Mouse (Mus musculus) forebrain, embryonic 15.5 days (tissue): ENCODE data around the gene Entpd7. TPM values are rescaled to one million over a fixed set of nuclear protein-coding genes. Genes with fewer than 3 reads are reported as not detected.
A peak's percentile ranks its signal among the peaks of the same experiment; 100 is the strongest.

ENCODE experiments used
- ATAC-seq: fragments of 200-750 bp; cut with Nextera tagmentation; replicated peaks from 2 replicates; pipeline ENCODE4 v1.8.0; 2017; ENCODE audit warnings: mild to moderate bottlenecking, moderate TSS enrichment, moderate library complexity
- H3K27ac ChIP-seq: fragments of 300-500 bp; sonication (generic); replicated peaks from 2 replicates; pipeline ENCODE4 v1.5.1; 2015; ENCODE audit warnings: mild to moderate bottlenecking, inconsistent platforms
- H3K27me3 ChIP-seq: fragments of 300-500 bp; sonication (generic); 2 replicates; pipeline ENCODE4 v1.6.1; 2015; ENCODE audit warnings: inconsistent platforms
- H3K36me3 ChIP-seq: fragments of 300-500 bp; sonication (generic); 2 replicates; pipeline ENCODE4 v1.6.1; 2015; ENCODE audit warnings: mild to moderate bottlenecking, inconsistent platforms
- H3K4me1 ChIP-seq: fragments of 300-500 bp; sonication (generic); 2 replicates; pipeline ENCODE4 v1.6.1; 2015; ENCODE audit warnings: inconsistent platforms
- H3K4me2 ChIP-seq: fragments of 300-500 bp; sonication (generic); replicated peaks from 2 replicates; pipeline ENCODE4 v1.6.1; 2015; ENCODE audit warnings: mild to moderate bottlenecking, inconsistent platforms
- H3K4me3 ChIP-seq: fragments of 300-500 bp; sonication (generic); 2 replicates; pipeline ENCODE4 v1.5.1; 2015; ENCODE audit warnings: mild to moderate bottlenecking, inconsistent platforms
- H3K9ac ChIP-seq: fragments of 300-500 bp; sonication (generic); replicated peaks from 2 replicates; pipeline ENCODE4 v1.6.1; 2015; ENCODE audit warnings: mild to moderate bottlenecking, inconsistent platforms
- H3K9me3 ChIP-seq: fragments of 300-500 bp; sonication (generic); 2 replicates; pipeline ENCODE4 v1.6.1; 2016; ENCODE audit warnings: inconsistent platforms
- WGBS: fragments of 180-500 bp; shearing (Covaris S2); methylation state at CpG from one replicate; pipeline ENCODE4 v1.1.7; 2015; ENCODE audit warnings: mixed read lengths; 5-methylcytosine and 5-hydroxymethylcytosine counted together
- polyA plus RNA-seq: library from polyadenylated mRNA; unstranded; fragments of >200 nt; fragmentation: Nextera tagmentation; extraction: Ambion mirVana; gene quantifications from 2 replicates; pipeline ENCODE4 v1.2.1, GENCODE M21; 2015

Entpd7 gene
- polyA plus RNA-seq, 1 experiment from 2014 or later: 8.2 TPM

- Histone ChIP-seq H3K27ac (no peak overlapping the region), H3K36me3 (peaks cover 6% of the 10 kb centered on the region; the same call in 1 of the 2 replicates), H3K4me1 (no peaks in the 10 kb centered on the region), H3K9ac (no peak overlapping the region), H3K9me3 (no peaks in the 10 kb centered on the region), H3K4me2 (no peak overlapping the region), H3K27me3 (no peaks in the 10 kb centered on the region), H3K4me3 (no peak overlapping the region)
- 36% methylated on average over 19 of the region's 19 CpGs for WGBS
- ATAC-seq: peak; percentile 48; the same call in 1 of the 2 replicates
These were observed 27.1 kb upstream of the Entpd7 start for GRCm38 (mm10) chr19:43662176-43662967.

GRCm38 (mm10) chr19:43663471-43663870, 26.0 kb upstream of the Entpd7 start:
- Histone ChIP-seq H3K27ac (no peak overlapping the region), H3K27me3 (no peaks in the 10 kb centered on the region), H3K4me3 (no peak overlapping the region), H3K9me3 (no peaks in the 10 kb centered on the region), H3K4me1 (no peaks in the 10 kb centered on the region), H3K4me2 (no peak overlapping the region), H3K36me3 (peaks cover 6% of the 10 kb centered on the region; the same call in 1 of the 2 replicates), H3K9ac (no peak overlapping the region)
- ATAC-seq: no peak
- WGBS: 81% methylated on average over 8 of the region's 8 CpGs

GRCm38 (mm10) chr19:43665441-43666048, 23.9 kb upstream of the Entpd7 start:
- no peak overlapping the region for H3K4me2 ChIP-seq
- H3K36me3 ChIP-seq: peaks cover 6% of the 10 kb centered on the region; the same call in 1 of the 2 replicates
- 44% methylated on average over 12 of the region's 12 CpGs for WGBS
- H3K4me3 ChIP-seq: no peak overlapping the region
- H3K27ac ChIP-seq: no peak overlapping the region
- no peaks in the 10 kb centered on the region for H3K4me1 ChIP-seq
- no peak; the same call in 1 of the 2 replicates for ATAC-seq
- H3K27me3 ChIP-seq: no peaks in the 10 kb centered on the region
- H3K9me3 ChIP-seq: no peaks in the 10 kb centered on the region
- no peak overlapping the region for H3K9ac ChIP-seq

GRCm38 (mm10) chr19:43666661-43667429, 22.6 kb upstream of the Entpd7 start:
- Histone ChIP-seq H3K4me3 (no peak overlapping the region), H3K9ac (no peak overlapping the region), H3K27ac (no peak overlapping the region), H3K27me3 (no peaks in the 10 kb centered on the region), H3K36me3 (peaks cover 6% of the 10 kb centered on the region; the same call in 1 of the 2 replicates), H3K4me1 (no peaks in the 10 kb centered on the region), H3K9me3 (no peaks in the 10 kb centered on the region), H3K4me2 (no peak overlapping the region)
- 86% methylated on average over 22 of the region's 22 CpGs for WGBS
- no peak for ATAC-seq

- peaks cover 6% of the 10 kb centered on the region; the same call in 1 of the 2 replicates for H3K36me3 ChIP-seq
- no peak overlapping the region for H3K27ac ChIP-seq
- H3K9me3 ChIP-seq: no peaks in the 10 kb centered on the region
- no peaks in the 10 kb centered on the region for H3K27me3 ChIP-seq
- H3K9ac ChIP-seq: no peak overlapping the region
- 61% methylated on average over 4 of the region's 4 CpGs for WGBS
- no peak for ATAC-seq
- no peak overlapping the region for H3K4me2 ChIP-seq
- H3K4me1 ChIP-seq: peaks cover 1% of the 10 kb centered on the region
- H3K4me3 ChIP-seq: no peak overlapping the region
These were observed 22.1 kb upstream of the Entpd7 start for GRCm38 (mm10) chr19:43667430-43667809.

- Histone ChIP-seq H3K9me3 (no peaks in the 10 kb centered on the region), H3K4me1 (peaks cover 17% of the 10 kb centered on the region), H3K4me2 (no peak overlapping the region), H3K9ac (no peak overlapping the region), H3K27me3 (no peaks in the 10 kb centered on the region), H3K27ac (no peak overlapping the region), H3K4me3 (no peak overlapping the region), H3K36me3 (no peaks in the 10 kb centered on the region)
- no peak for ATAC-seq
- WGBS: 63% methylated on average over 8 of the region's 8 CpGs
These were observed 20.2 kb upstream of the Entpd7 start for GRCm38 (mm10) chr19:43669136-43669759.

- H3K4me3 ChIP-seq: no peak overlapping the region
- ATAC-seq: no peak
These were observed 18.4 kb upstream of the Entpd7 start for GRCm38 (mm10) chr19:43671054-43671453.

GRCm38 (mm10) chr19:43673513-43674315, 15.8 kb upstream of the Entpd7 start:
- ATAC-seq: no peak
- H3K27ac ChIP-seq: no peak overlapping the region
- WGBS: 11% methylated on average over 21 of the region's 21 CpGs
- H3K9me3 ChIP-seq: no peaks in the 10 kb centered on the region
- H3K4me2 ChIP-seq: peak overlapping the region; percentile 62
- no peaks in the 10 kb centered on the region for H3K36me3 ChIP-seq
- peak overlapping the region; percentile 96 for H3K9ac ChIP-seq
- H3K4me1 ChIP-seq: peaks cover 28% of the 10 kb centered on the region
- no peaks in the 10 kb centered on the region for H3K27me3 ChIP-seq
- peak overlapping the region; percentile 94 for H3K4me3 ChIP-seq

More at GRCm38 (mm10) chr19:43671054-43671453, 18.4 kb upstream of the Entpd7 start:
- Histone ChIP-seq H3K36me3 (no peaks in the 10 kb centered on the region), H3K9me3 (no peaks in the 10 kb centered on the region), H3K9ac (no peak overlapping the region), H3K4me2 (no peak overlapping the region), H3K27ac (no peak overlapping the region), H3K27me3 (no peaks in the 10 kb centered on the region), H3K4me1 (peaks cover 21% of the 10 kb centered on the region)
- WGBS: 80% methylated on average over 7 of the region's 7 CpGs

GRCm38 (mm10) chr19:43674316-43674689, 15.2 kb upstream of the Entpd7 start:
- H3K9me3 ChIP-seq: no peaks in the 10 kb centered on the region
- WGBS: 0% methylated on average over 27 of the region's 29 CpGs
- peak; percentile 15; the same call in 1 of the 2 replicates for ATAC-seq
- peak overlapping the region; percentile 82 for H3K27ac ChIP-seq
- peaks cover 28% of the 10 kb centered on the region for H3K4me1 ChIP-seq
- H3K36me3 ChIP-seq: no peaks in the 10 kb centered on the region
- H3K4me3 ChIP-seq: peak overlapping the region; percentile 94
- H3K27me3 ChIP-seq: no peaks in the 10 kb centered on the region
- H3K9ac ChIP-seq: peak overlapping the region; percentile 96
- H3K4me2 ChIP-seq: peak overlapping the region; percentile 62

- peak within 1 kb of the TSS; percentile 99 for H3K27ac ChIP-seq
- H3K9me3 ChIP-seq: no peaks in the 10 kb centered on the region
- peak within 1 kb of the TSS; percentile 96 for H3K9ac ChIP-seq
- H3K36me3 ChIP-seq: no peaks in the 10 kb centered on the region
- H3K27me3 ChIP-seq: no peaks in the 10 kb centered on the region
- H3K4me1 ChIP-seq: peaks cover 28% of the 10 kb centered on the region
- ATAC-seq: peak; percentile 97
- peak within 1 kb of the TSS; percentile 94 for H3K4me3 ChIP-seq
- WGBS: under 1% methylated on average over 76 of the region's 79 CpGs
- H3K4me2 ChIP-seq: peak within 1 kb of the TSS; percentile 91
These were observed 14.5 kb upstream of the Entpd7 start, which contains the start of gene Slc25a28 for GRCm38 (mm10) chr19:43674730-43675524. Gene Slc25a28 (minus strand): TSS chr19:43674881.
